Mouse (Mus musculus) gonadal fat pad, adult 2 months (tissue): ENCODE data around the gene Kcnk18. TPM values are rescaled to one million over a fixed set of nuclear protein-coding genes. Genes with fewer than 3 reads are reported as not detected.

ENCODE experiments used
- DNase-seq: peaks from one replicate; pipeline ENCODE4 v3.0.0-alpha.2; 2012; ENCODE audit warnings: low read depth
- polyA plus RNA-seq: library from polyadenylated mRNA; depleted of rRNA; stranded (reverse); fragments of >200 nt; gene quantifications from 2 replicates; pipeline ENCODE4 v1.2.3, GENCODE M21; 2012; rRNA removed

The Kcnk18 gene
- not detected in 2 replicates for polyA plus RNA-seq

GRCm38 (mm10) chr19:59218991-59219390, at the start of gene Kcnk18:
Gene Kcnk18 (plus strand): TSS chr19:59219214.
- no peak for DNase-seq

- no peak for DNase-seq
Observed at GRCm38 (mm10) chr19:59169936-59170765, 48.9 kb upstream of the Kcnk18 start, which contains the start of gene Vax1. Gene Vax1 (minus strand): TSS chr19:59170056.

- DNase-seq, result no peak
Observed at GRCm38 (mm10) chr19:59170766-59171095, 48.3 kb upstream of the Kcnk18 start.

- no peak for DNase-seq
Observed at GRCm38 (mm10) chr19:59171151-59171870, 47.7 kb upstream of the Kcnk18 start.

GRCm38 (mm10) chr19:59171871-59172245, 47.2 kb upstream of the Kcnk18 start:
- no peak for DNase-seq

GRCm38 (mm10) chr19:59172781-59173180, 46.2 kb upstream of the Kcnk18 start:
- no peak for DNase-seq

- DNase-seq, result no peak
Observed at GRCm38 (mm10) chr19:59173341-59174015, 45.5 kb upstream of the Kcnk18 start.

GRCm38 (mm10) chr19:59184000-59184399, 35.0 kb upstream of the Kcnk18 start:
- DNase-seq, result no peak

- DNase-seq, result no peak
Observed at GRCm38 (mm10) chr19:59188981-59189380, 30.0 kb upstream of the Kcnk18 start.

- no peak for DNase-seq
Observed at GRCm38 (mm10) chr19:59190431-59191122, 28.4 kb upstream of the Kcnk18 start.

GRCm38 (mm10) chr19:59191123-59191505, 27.9 kb upstream of the Kcnk18 start:
- no peak for DNase-seq

- no peak for DNase-seq
Observed at GRCm38 (mm10) chr19:59192491-59192890, 26.5 kb upstream of the Kcnk18 start.

GRCm38 (mm10) chr19:59193456-59193855, 25.6 kb upstream of the Kcnk18 start:
- DNase-seq, result no peak

GRCm38 (mm10) chr19:59193986-59194820, 24.8 kb upstream of the Kcnk18 start:
- no peak for DNase-seq

- DNase-seq, result no peak
Observed at GRCm38 (mm10) chr19:59195181-59195770, 23.7 kb upstream of the Kcnk18 start.

- DNase-seq, result no peak
Observed at GRCm38 (mm10) chr19:59196111-59196666, 22.8 kb upstream of the Kcnk18 start.

GRCm38 (mm10) chr19:59198161-59198560, 20.9 kb upstream of the Kcnk18 start:
- no peak for DNase-seq

- no peak for DNase-seq
Observed at GRCm38 (mm10) chr19:59208475-59208874, 10.5 kb upstream of the Kcnk18 start.

- no peak for DNase-seq
Observed at GRCm38 (mm10) chr19:59208986-59209385, 10.0 kb upstream of the Kcnk18 start.

GRCm38 (mm10) chr19:59216891-59217290, 2.1 kb upstream of the Kcnk18 start:
- DNase-seq, result no peak
